Mouse (Mus musculus) C2C12 (cell line): ENCODE results near the gene Hsd17b13.

Experiments
- CEBPB ChIP-seq: IDR thresholded peaks from one replicate; pipeline ENCODE4 v1.6.1; 2011; ENCODE audit warnings: low read depth, mild to moderate bottlenecking, control low read depth, moderate library complexity
- CTCF ChIP-seq: IDR thresholded peaks from one replicate; pipeline ENCODE4 v1.5.1; 2011; ENCODE audit not compliant: control insufficient read depth, insufficient read depth, insufficient read length
- FOSL1 ChIP-seq: IDR thresholded peaks from one replicate; pipeline ENCODE4 v1.8.0; 2011; ENCODE audit warnings: mild to moderate bottlenecking, low read length; ENCODE audit not compliant: poor library complexity, insufficient read depth, severe bottlenecking

DNA sequence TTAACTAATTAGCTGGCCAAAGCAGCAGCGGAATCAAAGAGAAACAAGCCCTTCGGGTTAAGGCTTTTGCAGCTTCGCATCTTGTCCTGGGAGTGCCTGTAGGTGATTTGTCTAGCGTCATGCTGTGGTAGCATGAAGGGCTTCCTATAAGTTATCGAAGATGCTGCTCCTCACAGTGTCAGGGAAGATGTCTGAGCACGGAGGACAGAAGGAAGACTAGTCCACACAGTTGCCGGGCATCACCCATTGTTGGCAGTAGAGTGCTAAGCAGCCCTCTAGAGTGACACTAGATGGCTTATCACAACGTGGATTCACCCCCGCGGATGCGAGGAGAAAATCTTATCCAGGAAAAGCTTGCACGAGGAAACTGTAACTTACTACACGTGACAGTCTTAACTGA, 4.4 kb downstream of the Hsd17b13 start:
- TF ChIP-seq FOSL1, result no peak
- no peak for TF ChIP-seq CTCF
- no peak for TF ChIP-seq CEBPB
